Mouse (Mus musculus) testis, adult 2 months (tissue): ENCODE measurements around the gene Fthl17e. TPM values are rescaled to one million over a fixed set of nuclear protein-coding genes. Genes with fewer than 3 reads are reported as not detected.
A peak's percentile ranks its signal among the peaks of the same experiment; 100 is the strongest.
"Not testable (repeated sequence)": the region's sequence is repeated elsewhere in the genome, so short reads cannot be mapped to it uniquely, and the experiment has no call there.

Experiments
- H3K27ac ChIP-seq: fragments of 200-500 bp; 2 replicates; pipeline ENCODE4 v1.5.1; 2012; ENCODE audit warnings: low read depth, low read length; ENCODE audit not compliant: control insufficient read depth, insufficient read depth
- H3K27me3 ChIP-seq: fragments of 200-500 bp; 2 replicates; pipeline ENCODE4 v1.6.1; 2012; ENCODE audit warnings: mild to moderate bottlenecking, low read length, moderate library complexity; ENCODE audit not compliant: control insufficient read depth, insufficient read depth
- H3K36me3 ChIP-seq: fragments of 200-500 bp; 2 replicates; pipeline ENCODE4 v1.6.1; 2012; ENCODE audit warnings: mild to moderate bottlenecking, low read length; ENCODE audit not compliant: control insufficient read depth, insufficient read depth
- H3K4me1 ChIP-seq: fragments of 200-500 bp; 2 replicates; pipeline ENCODE4 v1.6.1; 2012; ENCODE audit warnings: low read length; ENCODE audit not compliant: control insufficient read depth, insufficient read depth
- H3K4me3 ChIP-seq: fragments of 200-500 bp; 2 replicates; pipeline ENCODE4 v1.5.1; 2012; ENCODE audit warnings: low read depth, mild to moderate bottlenecking, low read length, moderate library complexity, mixed read lengths; ENCODE audit not compliant: control insufficient read depth
- CTCF ChIP-seq: fragments of 200-500 bp; IDR thresholded peaks from 2 replicates; pipeline ENCODE4 v1.5.1; 2012; ENCODE audit warnings: low read depth, mild to moderate bottlenecking, inconsistent platforms, low read length, moderate library complexity; ENCODE audit not compliant: control insufficient read depth, insufficient read depth, insufficient replicate concordance
- POLR2A ChIP-seq: fragments of 200-500 bp; IDR thresholded peaks from 2 replicates; pipeline ENCODE4 v1.6.1; 2012; ENCODE audit warnings: low read depth, mild to moderate bottlenecking, inconsistent platforms, low read length, moderate library complexity; ENCODE audit not compliant: control insufficient read depth
- polyA plus RNA-seq: library from polyadenylated mRNA; depleted of rRNA; stranded (reverse); fragments of >200 nt; gene quantifications from 2 replicates; pipeline ENCODE4 v1.2.3, GENCODE M21; 2012; rRNA removed

Gene Fthl17e
- polyA plus RNA-seq = 0.19 TPM in 2 replicates

GRCm38 (mm10) chrX:9033193-9033592 is at the start of gene Fthl17e:
TSS of gene Fthl17e (plus strand) at chrX:9033493.
- H3K27ac ChIP-seq, H3K36me3 ChIP-seq, H3K4me1 ChIP-seq, H3K27me3 ChIP-seq, H3K4me3 ChIP-seq: not testable (repeated sequence)

DNA sequence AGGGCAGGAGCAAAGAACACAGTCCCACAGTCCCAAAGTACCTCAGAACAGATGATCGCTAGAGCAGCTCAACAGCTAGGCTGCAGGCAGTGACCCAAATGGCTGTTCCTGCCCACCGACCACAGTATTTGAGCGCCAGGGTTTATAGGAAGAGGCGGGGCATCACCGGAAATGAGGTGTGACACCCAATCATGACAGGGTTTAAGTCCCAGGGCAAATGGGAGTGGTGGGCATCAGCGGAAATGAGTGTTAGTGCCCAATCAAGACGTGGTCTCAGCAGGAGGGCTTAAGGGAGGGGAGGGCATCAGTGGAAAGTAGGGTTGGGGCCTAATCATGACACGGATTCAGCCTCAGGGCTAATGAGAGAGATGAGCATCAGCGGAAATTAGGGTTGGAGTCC is 46.6 kb upstream of the Fthl17e start, which contains the start of gene Fthl17d:
Gene Fthl17d (minus strand): TSS at position 101 of the 400 bp plus-strand sequence.
- H3K27me3 ChIP-seq, H3K4me3 ChIP-seq, H3K4me1 ChIP-seq, H3K36me3 ChIP-seq, H3K27ac ChIP-seq: not testable (repeated sequence)

GRCm38 (mm10) chrX:9016079-9016478 is 17.2 kb upstream of the Fthl17e start:
- no peak overlapping the region for H3K4me3 ChIP-seq
- no peaks in the 10 kb centered on the region for H3K27me3 ChIP-seq
- no peaks in the 10 kb centered on the region for H3K36me3 ChIP-seq
- TF ChIP-seq CTCF (no peak), POLR2A (no peak)
- H3K4me1 ChIP-seq = no peaks in the 10 kb centered on the region
- no peak overlapping the region for H3K27ac ChIP-seq

- TF ChIP-seq POLR2A = no peak
- TF ChIP-seq CTCF = no peak
- no peak overlapping the region for H3K27ac ChIP-seq
- H3K27me3 ChIP-seq = no peaks in the 10 kb centered on the region
- no peaks in the 10 kb centered on the region for H3K4me1 ChIP-seq
- no peak overlapping the region for H3K4me3 ChIP-seq
- no peaks in the 10 kb centered on the region for H3K36me3 ChIP-seq
Measured at GRCm38 (mm10) chrX:9019481-9019880, 13.8 kb upstream of the Fthl17e start.

- not testable (repeated sequence) for H3K4me3 ChIP-seq, H3K27ac ChIP-seq, H3K4me1 ChIP-seq, H3K36me3 ChIP-seq, H3K27me3 ChIP-seq
Measured at GRCm38 (mm10) chrX:9041611-9042010, 8.3 kb downstream of the Fthl17e start.

DNA sequence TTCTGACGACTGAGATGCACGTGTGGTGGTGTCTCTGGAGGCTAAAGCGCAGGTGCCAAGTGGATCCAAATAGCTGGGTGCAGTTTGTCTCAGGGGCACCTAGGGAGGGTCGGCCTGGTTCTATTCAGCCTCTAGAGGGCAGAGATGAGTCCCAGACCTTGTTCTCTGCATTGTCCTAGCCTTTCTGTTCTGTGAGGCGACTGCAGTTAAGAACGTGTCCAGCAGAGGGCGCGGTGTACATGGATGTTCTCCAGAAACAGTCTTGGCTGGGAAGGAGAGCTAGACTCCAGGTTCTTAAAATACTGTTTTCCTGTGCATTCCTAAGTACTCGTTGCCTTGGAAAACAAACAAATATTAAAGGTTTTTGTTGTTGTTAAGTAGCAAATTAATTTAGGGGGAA is 27.7 kb downstream of the Fthl17e start:
- H3K4me1 ChIP-seq, H3K27me3 ChIP-seq, H3K36me3 ChIP-seq, H3K27ac ChIP-seq, H3K4me3 ChIP-seq: not testable (repeated sequence)
- TF ChIP-seq CTCF = peak; percentile 16; the same call in 1 of the 2 replicates

DNA sequence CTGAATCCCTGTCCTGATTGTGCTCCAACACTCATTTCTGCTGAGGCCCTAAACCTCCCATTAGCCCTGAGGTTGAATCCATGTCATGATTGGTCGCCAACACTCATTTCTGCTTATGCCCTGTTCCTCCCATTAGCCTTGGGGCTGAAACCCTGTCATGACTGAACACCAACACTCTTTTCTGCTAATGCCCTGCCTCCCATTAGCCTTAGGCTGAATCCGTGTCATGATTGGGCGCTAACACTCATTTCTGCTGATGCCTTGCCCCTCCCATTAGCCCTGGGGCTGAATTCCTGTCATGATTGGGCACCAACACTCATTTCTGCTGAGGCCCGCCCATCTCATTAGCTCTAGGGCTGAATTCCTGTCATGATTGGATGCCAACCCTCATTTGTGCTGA is 28.8 kb downstream of the Fthl17e start:
- no peaks in the 10 kb centered on the region for H3K4me1 ChIP-seq
- no peak overlapping the region for H3K27ac ChIP-seq
- no peaks in the 10 kb centered on the region for H3K36me3 ChIP-seq
- no peaks in the 10 kb centered on the region for H3K27me3 ChIP-seq
- no peak overlapping the region for H3K4me3 ChIP-seq
- no peak for TF ChIP-seq POLR2A
- no peak for TF ChIP-seq CTCF

- peak within 1 kb of the TSS; percentile 6; the same call in 1 of the 2 replicates for H3K4me3 ChIP-seq
Measured at GRCm38 (mm10) chrX:9062715-9063114, 29.4 kb downstream of the Fthl17e start, which contains the start of gene Fthl17f. TSS of gene Fthl17f (plus strand) at chrX:9063015.

DNA sequence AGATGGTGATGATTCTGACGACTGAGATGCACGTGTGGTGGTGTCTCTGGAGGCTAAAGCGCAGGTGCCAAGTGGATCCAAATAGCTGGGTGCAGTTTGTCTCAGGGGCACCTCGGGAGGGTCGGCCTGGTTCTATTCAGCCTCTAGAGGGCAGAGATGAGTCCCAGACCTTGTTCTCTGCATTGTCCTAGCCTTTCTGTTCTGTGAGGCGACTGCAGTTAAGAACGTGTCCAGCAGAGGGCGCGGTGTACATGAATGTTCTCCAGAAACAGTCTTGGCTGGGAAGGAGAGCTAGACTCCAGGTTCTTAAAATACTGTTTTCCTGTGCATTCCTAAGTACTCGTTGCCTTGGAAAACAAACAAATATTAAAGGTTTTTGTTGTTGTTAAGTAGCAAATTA is 44.4 kb downstream of the Fthl17e start:
- not testable (repeated sequence) for H3K36me3 ChIP-seq, H3K27ac ChIP-seq, H3K4me1 ChIP-seq, H3K27me3 ChIP-seq, H3K4me3 ChIP-seq

More at GRCm38 (mm10) chrX:9062715-9063114, 29.4 kb downstream of the Fthl17e start, which contains the start of gene Fthl17f:
- not testable (repeated sequence) for H3K27ac ChIP-seq, H3K27me3 ChIP-seq, H3K4me1 ChIP-seq, H3K36me3 ChIP-seq

Other genes with a start within 250 kb of the Fthl17e start
- gene Ssxb5, start 229.8 kb upstream of the Fthl17e start, polyA plus RNA-seq = 0.70 and 1.5 TPM in 2 replicates
- gene Gm6592, start 189.5 kb upstream of the Fthl17e start, polyA plus RNA-seq = not detected in 2 replicates
- 0.46 TPM in 1 of 2 replicates, not detected in the other for gene Gm5751, start 159.2 kb upstream of the Fthl17e start, polyA plus RNA-seq
- gene B630019K06Rik, start 141.1 kb upstream of the Fthl17e start, polyA plus RNA-seq = 0.88 and 0.91 TPM in 2 replicates
- 2.6 TPM in 1 of 2 replicates, not detected in the other for gene Fthl17b, start 70.5 kb upstream of the Fthl17e start, polyA plus RNA-seq
- 3.1 and 5.4 TPM in 2 replicates for gene Fthl17c, start 56.9 kb upstream of the Fthl17e start, polyA plus RNA-seq
- gene Fthl17d, start 46.7 kb upstream of the Fthl17e start, polyA plus RNA-seq = 2.0 and 3.0 TPM in 2 replicates
- gene Fthl17f, start 29.5 kb downstream of the Fthl17e start, polyA plus RNA-seq = 0.53 and 2.3 TPM in 2 replicates
- 4.0 and 6.2 TPM in 2 replicates for gene 4930402K13Rik, start 71.1 kb downstream of the Fthl17e start, polyA plus RNA-seq
- gene Lancl3, start 166.4 kb downstream of the Fthl17e start, polyA plus RNA-seq = 0.34 and 0.36 TPM in 2 replicates
- not detected in 2 replicates for gene Gm14862, start 223.4 kb downstream of the Fthl17e start, polyA plus RNA-seq
- gene Xk, start 239.3 kb downstream of the Fthl17e start, polyA plus RNA-seq = 4.7 and 5.6 TPM in 2 replicates